Mouse (Mus musculus): Measurements from ENCODE around the gene Olfr67.
A peak's percentile ranks its signal among the peaks of the same experiment; 100 is the strongest.
"Not testable (repeated sequence)": the region's sequence is repeated elsewhere in the genome, so short reads cannot be mapped to it uniquely, and the experiment has no call there.

Olfr67 gene

GRCm38 (mm10) chr7:103791721-103792120, at the start of gene Olfr67:
Gene Olfr67 (minus strand): TSS chr7:103791821.
- DNase-seq (ENCODE audit: low spot score in 2 of 2), result no peak

GRCm38 (mm10) chr7:103840268-103840667, 48.6 kb upstream of the Olfr67 start, which contains the start of gene Hbb-bh2:
Gene Hbb-bh2 (minus strand): TSS chr7:103840520.
- DNase-seq (ENCODE audit: low spot score in 2 of 2), result no peak

- DNase-seq (ENCODE audit: low spot score in 2 of 2), result peak; percentile 65 to 77
Measured at GRCm38 (mm10) chr7:103827808-103828207, 36.2 kb upstream of the Olfr67 start, which contains the start of gene Hbb-bs. Gene Hbb-bs (minus strand): TSS chr7:103828096.

GRCm38 (mm10) chr7:103827139-103827538, 35.5 kb upstream of the Olfr67 start:
- DNase-seq (ENCODE audit: low spot score in 2 of 2), result not testable (repeated sequence)

- DNase-seq (ENCODE audit: low spot score in 2 of 2), result no peak
Measured at GRCm38 (mm10) chr7:103826255-103826887, 34.8 kb upstream of the Olfr67 start.

GRCm38 (mm10) chr7:103825536-103826254, 34.1 kb upstream of the Olfr67 start:
- DNase-seq (ENCODE audit: low spot score in 2 of 2), result no peak

GRCm38 (mm10) chr7:103824597-103824996, 33.0 kb upstream of the Olfr67 start:
- DNase-seq (ENCODE audit: low spot score in 2 of 2), result no peak

- not testable (repeated sequence) for DNase-seq (ENCODE audit: low spot score in 2 of 2)
Measured at GRCm38 (mm10) chr7:103815085-103815484, 23.5 kb upstream of the Olfr67 start.

GRCm38 (mm10) chr7:103813766-103814165, 22.1 kb upstream of the Olfr67 start, which contains the start of gene Hbb-bt:
Gene Hbb-bt (minus strand): TSS chr7:103813996.
- peak; percentile 65 to 69 for DNase-seq (ENCODE audit: low spot score in 2 of 2)

- DNase-seq (ENCODE audit: low spot score in 2 of 2), result not testable (repeated sequence)
Measured at GRCm38 (mm10) chr7:103813152-103813551, 21.5 kb upstream of the Olfr67 start.

GRCm38 (mm10) chr7:103812174-103812573, 20.6 kb upstream of the Olfr67 start:
- DNase-seq (ENCODE audit: low spot score in 2 of 2), result no peak

GRCm38 (mm10) chr7:103811223-103811845, 19.7 kb upstream of the Olfr67 start:
- no peak for DNase-seq (ENCODE audit: low spot score in 2 of 2)

GRCm38 (mm10) chr7:103810746-103811145, 19.1 kb upstream of the Olfr67 start:
- DNase-seq (ENCODE audit: low spot score in 2 of 2), result no peak

- DNase-seq (ENCODE audit: low spot score in 2 of 2), result no peak
Measured at GRCm38 (mm10) chr7:103810296-103810695, 18.7 kb upstream of the Olfr67 start.

- DNase-seq (ENCODE audit: low spot score in 2 of 2), result no peak
Measured at GRCm38 (mm10) chr7:103809801-103810155, 18.2 kb upstream of the Olfr67 start.

GRCm38 (mm10) chr7:103808971-103809800, 17.6 kb upstream of the Olfr67 start:
- no peak for DNase-seq (ENCODE audit: low spot score in 2 of 2)

GRCm38 (mm10) chr7:103808120-103808519, 16.5 kb upstream of the Olfr67 start:
- not testable (repeated sequence) for DNase-seq (ENCODE audit: low spot score in 2 of 2)

- DNase-seq (ENCODE audit: low spot score in 2 of 2), result no peak
Measured at GRCm38 (mm10) chr7:103806856-103807255, 15.2 kb upstream of the Olfr67 start.

- DNase-seq (ENCODE audit: low spot score in 2 of 2), result no peak
Measured at GRCm38 (mm10) chr7:103792669-103793388, 1.2 kb upstream of the Olfr67 start.

GRCm38 (mm10) chr7:103779598-103779997, 12.0 kb downstream of the Olfr67 start, which contains the start of gene Olfr68:
Gene Olfr68 (minus strand): TSS chr7:103779698.
- DNase-seq (ENCODE audit: low spot score in 2 of 2), result no peak

GRCm38 (mm10) chr7:103777652-103778051, 14.0 kb downstream of the Olfr67 start:
- not testable (repeated sequence) for DNase-seq (ENCODE audit: low spot score in 2 of 2)
